Comparison of ENCODE assay signal across 29 mouse cellular contexts in the genomic region with DNA sequence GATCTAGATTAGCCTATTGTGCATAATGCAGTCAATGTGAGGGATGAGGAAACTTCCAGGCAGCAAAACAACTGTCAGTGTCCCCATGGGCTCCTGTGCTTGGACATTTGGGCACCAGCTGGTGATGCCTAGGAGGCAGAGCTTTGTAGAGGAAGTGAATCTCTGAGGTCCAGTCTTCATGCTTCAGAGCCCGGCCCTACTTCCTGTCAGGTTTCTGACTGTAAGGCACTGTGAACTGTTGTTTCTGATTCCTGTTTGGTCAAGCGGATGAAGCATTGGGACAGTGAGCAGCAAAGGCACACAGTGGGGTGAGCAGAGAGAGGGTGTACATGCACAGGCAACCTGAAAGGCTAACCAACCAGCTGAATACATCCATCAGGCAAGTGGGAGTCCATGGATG. TPM values are rescaled to one million over a fixed set of nuclear protein-coding genes. Genes with fewer than 3 reads are reported as not detected.
"Had no signal": no experiment of that assay in that cellular context is flagged by ENCODE, and none has a peak within 500 bp of the region (broad histone marks: within the 10 kb centered on the region; RNA-seq: fewer than 3 reads in every experiment).

No protein-coding gene starts in this region.

- H3K27ac ChIP-seq: left cerebral cortex, adult 2 months; liver, embryonic 13.5 days; midbrain, embryonic 10.5 days; midbrain, embryonic 13.5 days; neural tube, embryonic 13.5 days; stomach, embryonic 15.5 days had no signal

- H3K9me3 ChIP-seq: liver, embryonic 13.5 days; midbrain, embryonic 10.5 days; midbrain, embryonic 13.5 days; neural tube, embryonic 13.5 days; stomach, embryonic 15.5 days had no signal

- H3K36me3 ChIP-seq: liver, embryonic 13.5 days; midbrain, embryonic 10.5 days; midbrain, embryonic 13.5 days; neural tube, embryonic 13.5 days; stomach, embryonic 15.5 days had no signal

- H3K4me1 ChIP-seq: liver, embryonic 13.5 days; midbrain, embryonic 13.5 days; neural tube, embryonic 13.5 days; stomach, embryonic 15.5 days had no signal

- H3K4me2 ChIP-seq: liver, embryonic 13.5 days; midbrain, embryonic 13.5 days; neural tube, embryonic 13.5 days; stomach, embryonic 15.5 days had no signal

- H3K9ac ChIP-seq: liver, embryonic 13.5 days; midbrain, embryonic 13.5 days; neural tube, embryonic 13.5 days; stomach, embryonic 15.5 days had no signal

- H3K27me3 ChIP-seq: liver, embryonic 13.5 days; midbrain, embryonic 13.5 days; neural tube, embryonic 13.5 days; stomach, embryonic 15.5 days had no signal

- H3K4me3 ChIP-seq: left cerebral cortex, adult 2 months; liver, embryonic 13.5 days; midbrain, embryonic 10.5 days; midbrain, embryonic 13.5 days; myocyte; neural tube, embryonic 13.5 days; stomach, embryonic 15.5 days had no signal

- DNase-seq: kidney, adult 18-20 months; kidney, adult 9 months; kidney, postnatal 25 days; layer of hippocampus, postnatal 36 days; liver, embryonic 13.5 days; lung, adult 2 months; lung, postnatal 14 days; lung, postnatal 4 days; thymus, postnatal 25 days had no signal

- ATAC-seq: midbrain, embryonic 13.5 days; midbrain, embryonic 16.5 days had no signal

RNA-seq across cellular contexts. Expression of a gene that starts 14.5 kb away (rescaled TPM):
- total RNA-seq: megakaryocyte progenitor cell, adult 5-6 weeks; monocyte, adult 5-6 weeks had no signal

RNA-seq across cellular contexts. Expression of a gene that starts 53.0 kb away (rescaled TPM):
- total RNA-seq: layer of hippocampus, adult 8-10 months; layer of hippocampus, postnatal 10 days; layer of hippocampus, postnatal 36 days; left cerebral cortex, adult 2 months; left cerebral cortex, postnatal 10 days; left cerebral cortex, postnatal 36 days; liver, adult 2 months; megakaryocyte progenitor cell, adult 5-6 weeks; monocyte, adult 5-6 weeks had no signal
- polyA plus RNA-seq: kidney, embryonic 16.5 days; limb, embryonic 11.5 days; liver, adult 2 months; liver, embryonic 13.5 days; liver, embryonic 16.5 days; lung, adult 2 months; lung, embryonic 16.5 days; midbrain, embryonic 10.5 days; midbrain, embryonic 13.5 days; midbrain, embryonic 16.5 days; myocyte; neural tube, embryonic 13.5 days; small intestine, adult 2 months; stomach, embryonic 15.5 days; thymus, postnatal 0 days had no signal
